Mouse (Mus musculus) midbrain, postnatal 0 days (tissue): Measurements from ENCODE around the gene Sars2. TPM values are rescaled to one million over a fixed set of nuclear protein-coding genes. Genes with fewer than 3 reads are reported as not detected.
"Not testable (repeated sequence)": the region's sequence is repeated elsewhere in the genome, so short reads cannot be mapped to it uniquely, and the experiment has no call there.

ENCODE experiments used
- ATAC-seq: fragments of 200-750 bp; cut with Nextera tagmentation; 2 replicates; pipeline ENCODE4 v1.8.0; 2017; ENCODE audit warnings: moderate number of reproducible peaks, mild to moderate bottlenecking, moderate TSS enrichment, moderate library complexity; ENCODE audit not compliant: low FRiP score
- DNase-seq: peaks from one replicate; pipeline ENCODE4 v3.0.0-alpha.2; 2015; ENCODE audit warnings: low spot score
- H3K27ac ChIP-seq: fragments of 300-500 bp; sonication (generic); 2 replicates; pipeline ENCODE4 v1.5.1; 2014; ENCODE audit warnings: low read depth, mild to moderate bottlenecking, low read length, mixed read lengths
- H3K27me3 ChIP-seq: fragments of 300-500 bp; sonication (generic); 2 replicates; pipeline ENCODE4 v1.6.1; 2014; ENCODE audit warnings: low read length, control low read depth, mixed read lengths; ENCODE audit not compliant: insufficient read depth
- H3K36me3 ChIP-seq: fragments of 300-500 bp; sonication (generic); 2 replicates; pipeline ENCODE4 v1.6.1; 2014; ENCODE audit warnings: low read length, control low read depth, mixed read lengths; ENCODE audit not compliant: insufficient read depth
- H3K4me1 ChIP-seq: fragments of 300-500 bp; sonication (generic); 2 replicates; pipeline ENCODE4 v1.6.1; 2014; ENCODE audit warnings: mild to moderate bottlenecking, control low read depth, antibody characterized with exemption, low read length, mixed read lengths; ENCODE audit not compliant: insufficient read depth
- H3K4me2 ChIP-seq: fragments of 300-500 bp; sonication (generic); 2 replicates; pipeline ENCODE4 v1.6.1; 2014; ENCODE audit warnings: low read depth, mild to moderate bottlenecking, low read length, mixed read lengths; ENCODE audit not compliant: poor library complexity, severe bottlenecking
- H3K4me3 ChIP-seq: fragments of 300-500 bp; sonication (generic); 2 replicates; pipeline ENCODE4 v1.5.1; 2014; ENCODE audit warnings: low read depth, mild to moderate bottlenecking, low read length, moderate library complexity
- H3K9ac ChIP-seq: fragments of 300-500 bp; sonication (generic); replicated peaks from 2 replicates; pipeline ENCODE4 v1.6.1; 2014; ENCODE audit warnings: mild to moderate bottlenecking, low read length, moderate library complexity, mixed read lengths; ENCODE audit not compliant: poor library complexity, severe bottlenecking
- H3K9me3 ChIP-seq: fragments of 300-500 bp; sonication (generic); 2 replicates; pipeline ENCODE4 v1.6.1; 2016; ENCODE audit warnings: low read length, control low read depth
- CTCF ChIP-seq: IDR thresholded peaks from 2 replicates; pipeline ENCODE4 v1.5.1; 2016; ENCODE audit warnings: antibody characterized with exemption, mild to moderate bottlenecking
- WGBS: fragments of 180-500 bp; shearing (Covaris S2); extraction: QIAGEN DNeasy Blood & Tissue Kit; methylation state at CpG from one replicate; pipeline ENCODE4 v1.1.7; 2014; 5-methylcytosine and 5-hydroxymethylcytosine counted together
- polyA plus RNA-seq: library from polyadenylated mRNA; unstranded; fragments of >200 nt; fragmentation: Nextera tagmentation; extraction: Ambion mirVana; gene quantifications from 2 replicates; pipeline ENCODE4 v1.2.1, GENCODE M21; 2015
- total RNA-seq: library from RNA; depleted of rRNA; stranded (reverse); fragments of >200 nt; gene quantifications from 2 replicates; pipeline ENCODE4 v1.2.3, GENCODE M21; 2014

Gene Sars2
- total and polyA plus RNA-seq, 2 experiments from 2014 or later = 16.2 to 17.8 TPM

GRCm38 (mm10) chr7:28697277-28697676, 44.5 kb upstream of the Sars2 start:
- Histone ChIP-seq H3K4me1 (no peaks in the 10 kb centered on the region), H3K27me3 (no peaks in the 10 kb centered on the region), H3K36me3 (peaks cover 10% of the 10 kb centered on the region; the same call in 1 of the 2 replicates), H3K27ac (no peak overlapping the region), H3K4me2 (no peak overlapping the region), H3K4me3 (no peak overlapping the region), H3K9me3 (no peaks in the 10 kb centered on the region), H3K9ac (no peak overlapping the region)
- DNase-seq (no peak), ATAC-seq (no peak)
- 92% methylated on average over 11 of the region's 11 CpGs for WGBS
- no peak for TF ChIP-seq CTCF

GRCm38 (mm10) chr7:28700269-28700668, 41.5 kb upstream of the Sars2 start:
- ATAC-seq = no peak
- H3K27ac ChIP-seq = no peak overlapping the region
- 97% methylated on average over 4 of the region's 4 CpGs for WGBS

DNA sequence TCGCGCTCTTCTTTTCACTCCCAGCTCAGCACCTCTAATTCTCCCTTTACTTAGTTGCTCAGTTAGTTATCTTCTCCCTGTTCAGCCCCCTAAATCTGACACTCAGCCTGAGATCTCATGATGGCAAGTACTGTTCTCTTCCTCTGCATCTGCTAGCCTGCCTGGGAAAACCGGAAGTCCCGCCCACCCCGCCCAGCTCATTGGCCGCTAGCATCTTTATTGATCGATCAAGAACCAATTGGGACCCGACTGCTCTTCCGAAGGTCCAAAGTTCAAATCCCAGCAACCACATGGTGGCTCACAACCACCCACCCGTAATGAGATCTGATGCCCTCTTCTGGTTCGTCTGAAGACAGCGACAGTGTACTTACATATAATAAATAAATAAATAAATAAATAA, 40.5 kb upstream of the Sars2 start:
- 97% methylated on average over 12 of the region's 12 CpGs for WGBS

More at GRCm38 (mm10) chr7:28700269-28700668, 41.5 kb upstream of the Sars2 start:
- no peaks in the 10 kb centered on the region for H3K27me3 ChIP-seq
- no peak for TF ChIP-seq CTCF
- no peak overlapping the region for H3K4me2 ChIP-seq
- no peak for DNase-seq
- H3K36me3 ChIP-seq = peaks cover 10% of the 10 kb centered on the region; the same call in 1 of the 2 replicates
- no peak overlapping the region for H3K9ac ChIP-seq
- no peaks in the 10 kb centered on the region for H3K9me3 ChIP-seq
- no peaks in the 10 kb centered on the region for H3K4me1 ChIP-seq
- no peak overlapping the region for H3K4me3 ChIP-seq

DNA sequence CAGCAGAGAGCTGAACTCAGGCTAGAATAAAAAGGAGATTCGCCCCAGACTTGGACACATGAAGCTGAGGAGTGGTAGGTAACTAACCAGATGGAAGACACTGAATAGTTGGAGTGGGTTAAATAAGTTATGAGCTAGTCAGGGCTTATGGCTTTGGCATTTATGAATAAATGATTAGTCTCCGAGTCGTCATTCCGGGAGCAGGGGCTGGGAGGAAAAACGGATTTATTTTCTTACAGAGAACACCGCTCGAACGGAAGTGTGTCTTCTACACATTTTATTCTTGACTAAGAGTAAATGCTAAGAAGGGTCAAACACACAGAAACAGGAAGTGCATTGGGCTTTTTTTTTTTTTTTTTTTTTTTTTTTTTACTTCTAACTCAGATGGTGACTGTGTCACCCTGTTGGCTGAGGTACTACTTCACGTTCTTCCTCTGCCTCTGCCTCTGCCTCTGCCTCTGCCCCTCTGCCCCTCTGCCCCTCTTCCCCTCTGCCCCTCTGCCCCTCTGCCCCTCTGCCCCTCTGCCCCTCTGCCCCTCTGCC, 39.1 kb upstream of the Sars2 start:
- Histone ChIP-seq H3K36me3 (peaks cover 7% of the 10 kb centered on the region; the same call in 1 of the 2 replicates), H3K27ac (no peak overlapping the region), H3K27me3 (no peaks in the 10 kb centered on the region), H3K9me3 (no peaks in the 10 kb centered on the region), H3K4me3 (no peak overlapping the region), H3K4me1 (no peaks in the 10 kb centered on the region), H3K4me2 (no peak overlapping the region), H3K9ac (no peak overlapping the region)
- no peak for ATAC-seq
- no peak for DNase-seq
- TF ChIP-seq CTCF = no peak
- 61% methylated on average over 9 of the region's 9 CpGs for WGBS

More for the DNA sequence above, 40.5 kb upstream of the Sars2 start:
- not testable (repeated sequence) for H3K4me1 ChIP-seq, ATAC-seq, H3K27me3 ChIP-seq, H3K4me2 ChIP-seq, H3K4me3 ChIP-seq, DNase-seq, H3K27ac ChIP-seq, H3K9me3 ChIP-seq, H3K9ac ChIP-seq
- peaks cover 10% of the 10 kb centered on the region; the same call in 1 of the 2 replicates for H3K36me3 ChIP-seq

DNA sequence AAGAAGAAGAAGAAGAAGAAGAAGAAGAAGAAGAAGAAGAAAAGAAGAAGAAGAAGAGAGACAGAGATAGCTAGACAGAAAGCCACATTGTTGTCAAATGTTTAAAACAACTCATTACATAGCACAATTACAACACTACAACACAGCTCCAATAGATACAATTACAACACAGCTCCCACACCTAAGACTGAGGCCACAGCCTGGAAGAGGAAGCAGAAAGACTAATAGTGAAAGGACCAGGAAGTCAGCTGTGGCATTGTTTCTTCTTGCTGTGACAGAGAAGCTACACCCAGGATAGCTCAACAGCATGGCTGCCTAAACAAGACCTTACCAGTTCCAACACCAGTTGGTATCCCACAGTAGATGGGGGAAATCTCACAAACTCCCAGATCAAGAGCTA, 32.3 kb upstream of the Sars2 start:
- Histone ChIP-seq H3K36me3 (no peaks in the 10 kb centered on the region), H3K4me1 (no peaks in the 10 kb centered on the region), H3K9me3 (no peaks in the 10 kb centered on the region), H3K4me3 (no peak overlapping the region), H3K27ac (no peak overlapping the region), H3K27me3 (no peaks in the 10 kb centered on the region), H3K4me2 (no peak overlapping the region), H3K9ac (no peak overlapping the region)
- no peak for TF ChIP-seq CTCF
- no peak for ATAC-seq
- DNase-seq = no peak

- TF ChIP-seq CTCF = peak; percentile 42
- Histone ChIP-seq H3K9me3 (no peaks in the 10 kb centered on the region), H3K4me1 (no peaks in the 10 kb centered on the region), H3K27me3 (no peaks in the 10 kb centered on the region), H3K36me3 (no peaks in the 10 kb centered on the region), H3K4me2 (no peak overlapping the region), H3K4me3 (no peak overlapping the region), H3K9ac (no peak overlapping the region), H3K27ac (no peak overlapping the region)
- DNase-seq (no peak), ATAC-seq (no peak)
- 64% methylated on average over 3 of the region's 3 CpGs for WGBS
Measured at GRCm38 (mm10) chr7:28710962-28711361, 30.8 kb upstream of the Sars2 start.
